Mouse (Mus musculus): Measurements from ENCODE around the gene 4921504E06Rik.

Gene 4921504E06Rik

GRCm38 (mm10) chr2:19419686-19420345, 133.9 kb downstream of the 4921504E06Rik start:
- DNase-seq (ENCODE audit: low read depth, low spot score) = no peak

- no peak for DNase-seq (ENCODE audit: low read depth, low spot score)
These were observed 137.6 kb downstream of the 4921504E06Rik start for GRCm38 (mm10) chr2:19416066-19416465.

- DNase-seq (ENCODE audit: low read depth, low spot score) = peak; percentile 75
These were observed 138.6 kb downstream of the 4921504E06Rik start for GRCm38 (mm10) chr2:19415063-19415521.

GRCm38 (mm10) chr2:19414222-19414965, 139.3 kb downstream of the 4921504E06Rik start:
- peak; percentile 47 for DNase-seq (ENCODE audit: low read depth, low spot score)
